ENCODE assay signal across 9 mouse cellular contexts in the genomic region with DNA sequence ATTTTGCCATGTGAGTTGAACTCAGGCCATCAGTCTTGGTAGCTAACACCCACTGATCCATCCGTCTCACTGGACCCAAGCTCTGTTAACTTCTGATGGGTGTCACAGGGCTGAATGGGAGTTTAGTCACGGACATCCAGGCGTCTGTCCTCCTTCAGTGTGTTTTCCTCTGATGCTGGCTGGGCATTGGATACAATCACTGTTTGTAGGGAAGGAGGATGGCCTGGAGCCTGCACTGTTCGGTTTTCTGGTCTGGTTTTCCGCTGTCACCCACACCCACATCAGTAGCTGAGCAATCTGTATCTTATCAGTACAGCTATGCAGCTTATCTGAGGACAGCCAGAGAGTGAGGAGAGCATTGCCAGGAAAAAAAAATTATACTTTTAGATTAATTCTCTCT.
A peak's percentile ranks its signal among the peaks of the same experiment; 100 is the strongest.
DNase-seq lines count a peak whose midpoint lies in the region; ATAC-seq lines count a peak whose summit lies in the region.
"Had no signal": no experiment of that assay in that cellular context is flagged by ENCODE, and none has a peak within 500 bp of the region (broad histone marks: within the 10 kb centered on the region; RNA-seq: fewer than 3 reads in every experiment).

No protein-coding gene starts in this region.

- peak; percentile 29 to 42 for DNase-seq in layer of hippocampus, postnatal 14 days (ENCODE audit: low spot score in 2 of 2)
- DNase-seq in layer of hippocampus, adult 9-10 months (ENCODE audit: low spot score): no peak
- peak; percentile 15 for DNase-seq in ovary, postnatal 14 days (ENCODE audit: low spot score)
- no peak for DNase-seq in right cerebral cortex, postnatal 25 days
- DNase-seq in right cerebral cortex, postnatal 4 days: no peak
- DNase-seq in left cerebral cortex, postnatal 14 days (ENCODE audit: low spot score in 2 of 2): no peak

- peak overlapping the region; percentile 60 for H3K27ac ChIP-seq in heart, embryonic 15.5 days
- H3K27ac ChIP-seq in kidney, embryonic 16.5 days (ENCODE audit: low read length): peak overlapping the region; percentile 76
- H3K27ac ChIP-seq: liver, embryonic 14.5 days had no signal

- H3K9ac ChIP-seq in heart, embryonic 15.5 days: no peak overlapping the region
- no peak overlapping the region for H3K9ac ChIP-seq in kidney, embryonic 16.5 days (replicated peaks; ENCODE audit: low read length)
- H3K9ac ChIP-seq: liver, embryonic 14.5 days had no signal

- intact Hi-C loops in left cerebral cortex, postnatal 14 days (cut with DNase I): no loop called here

- H3K4me1 ChIP-seq in heart, embryonic 15.5 days (replicated peaks): peaks cover 3% of the 10 kb centered on the region; the same call in 1 of the 2 replicates
- H3K4me1 ChIP-seq in kidney, embryonic 16.5 days (ENCODE audit: insufficient read depth, low read length): no peaks in the 10 kb centered on the region

- peak overlapping the region; percentile 27 for H3K4me2 ChIP-seq in heart, embryonic 15.5 days
- H3K4me2 ChIP-seq in kidney, embryonic 16.5 days (replicated peaks; ENCODE audit: low read depth, low read length): no peak overlapping the region

- no peaks in the 10 kb centered on the region for H3K36me3 ChIP-seq in heart, embryonic 15.5 days
- no peaks in the 10 kb centered on the region for H3K36me3 ChIP-seq in kidney, embryonic 16.5 days (ENCODE audit: insufficient read depth, low read length)

- H3K27me3 ChIP-seq in heart, embryonic 15.5 days: no peaks in the 10 kb centered on the region
- no peaks in the 10 kb centered on the region for H3K27me3 ChIP-seq in kidney, embryonic 16.5 days (ENCODE audit: insufficient read depth, low read length)

- H3K4me3 ChIP-seq in heart, embryonic 15.5 days: no peak overlapping the region
- no peak overlapping the region for H3K4me3 ChIP-seq in kidney, embryonic 16.5 days (ENCODE audit: low read length)

- peak; percentile 75 for ATAC-seq in heart, embryonic 15.5 days (replicated peaks; ENCODE audit: insufficient number of reproducible peaks, insufficient read depth, low FRiP score, low read depth)
- peak; percentile 90 for ATAC-seq in kidney, embryonic 16.5 days (ENCODE audit: low FRiP score, low TSS enrichment)

- no peaks in the 10 kb centered on the region for H3K9me3 ChIP-seq in heart, embryonic 15.5 days (replicated peaks)
- H3K9me3 ChIP-seq in kidney, embryonic 16.5 days (ENCODE audit: low read length): no peaks in the 10 kb centered on the region

- 32% methylated on average over 5 of the region's 5 CpGs for WGBS in heart, embryonic 15.5 days
- WGBS in kidney, embryonic 16.5 days: 64% methylated on average over 5 of the region's 5 CpGs

Comparison
In these comparisons a context has a peak if more than half of its experiments do, and no peak if none do; other contexts are left out.
1. DNase-seq: peak in layer of hippocampus, postnatal 14 days (2 of 2) and ovary, postnatal 14 days (single experiment); none in layer of hippocampus, adult 9-10 months (single experiment), right cerebral cortex, postnatal 25 days (single experiment), right cerebral cortex, postnatal 4 days (single experiment) and left cerebral cortex, postnatal 14 days (0 of 2).